7 mouse cellular contexts compared by ENCODE assay signal in the genomic region with DNA sequence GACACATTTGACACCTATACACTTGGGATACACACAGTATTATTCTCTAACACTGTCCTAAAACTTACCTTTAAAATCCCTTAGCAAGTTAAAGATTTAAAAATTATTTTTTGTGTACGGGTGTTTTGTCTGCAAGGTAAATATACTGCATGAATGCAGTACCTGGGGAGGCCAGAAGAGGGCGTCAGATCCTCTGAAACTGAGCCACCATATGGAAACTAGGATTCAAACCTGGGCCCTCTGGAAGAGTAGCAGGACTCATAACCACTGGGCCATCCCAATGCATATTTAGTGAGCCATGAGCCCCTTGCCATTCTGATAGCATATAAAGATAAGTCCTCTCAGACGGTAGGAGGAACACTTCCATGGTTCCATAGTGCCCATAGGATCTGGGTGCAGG. TPM values are rescaled to one million over a fixed set of nuclear protein-coding genes. Genes with fewer than 3 reads are reported as not detected.
DNase-seq lines count a peak whose midpoint lies in the region; ATAC-seq and TF ChIP-seq lines count a peak whose summit lies in the region.

No protein-coding gene starts in this region.

- DNase-seq in lung, embryonic 14.5 days = peak; percentile 63
- DNase-seq in lung, adult 18-20 months = no peak
- DNase-seq in NIH3T3 (ENCODE audit: low read depth) = peak; percentile 50
- peak; percentile 55 for DNase-seq in kidney, postnatal 10 days
- peak; percentile 30 for DNase-seq in retina, postnatal 1 day
- no peak for DNase-seq in left cerebral cortex, postnatal 25 days (ENCODE audit: low spot score in 2 of 2)

- 42% methylated on average over 3 of the region's 3 CpGs for WGBS in lung, embryonic 14.5 days
- WGBS in embryonic facial prominence, embryonic 12.5 days = 45% methylated on average over 3 of the region's 3 CpGs

- H3K27me3 ChIP-seq in lung, embryonic 14.5 days (ENCODE audit: insufficient read depth, low read length) = no peaks in the 10 kb centered on the region
- no peaks in the 10 kb centered on the region for H3K27me3 ChIP-seq in embryonic facial prominence, embryonic 12.5 days

- H3K36me3 ChIP-seq in lung, embryonic 14.5 days (ENCODE audit: insufficient read depth) = no peaks in the 10 kb centered on the region
- peaks cover 5% of the 10 kb centered on the region; the same call in 1 of the 2 replicates for H3K36me3 ChIP-seq in embryonic facial prominence, embryonic 12.5 days

- H3K4me1 ChIP-seq in lung, embryonic 14.5 days (ENCODE audit: insufficient read depth) = peaks cover 6% of the 10 kb centered on the region; the same call in 1 of the 2 replicates
- peaks cover 18% of the 10 kb centered on the region; the same call in 1 of the 2 replicates for H3K4me1 ChIP-seq in embryonic facial prominence, embryonic 12.5 days

- peak; percentile 68 for TF ChIP-seq CTCF in lung, embryonic 14.5 days (IDR thresholded peaks at IDR 0.05; ENCODE audit: low read depth)

- H3K9ac ChIP-seq in lung, embryonic 14.5 days = no peak overlapping the region
- no peak overlapping the region for H3K9ac ChIP-seq in embryonic facial prominence, embryonic 12.5 days

- peak overlapping the region; percentile 85 for H3K27ac ChIP-seq in lung, embryonic 14.5 days (ENCODE audit: low read depth)
- peak overlapping the region; percentile 78 for H3K27ac ChIP-seq in embryonic facial prominence, embryonic 12.5 days

- ATAC-seq in lung, embryonic 14.5 days (ENCODE audit: insufficient read depth) = 0 out of 2 replicates have a peak, but pooled peaks have one; percentile 25
- ATAC-seq in embryonic facial prominence, embryonic 12.5 days (ENCODE audit: insufficient number of reproducible peaks, insufficient read depth, low FRiP score, low TSS enrichment) = no peak

- no peaks in the 10 kb centered on the region for H3K9me3 ChIP-seq in lung, embryonic 14.5 days (ENCODE audit: low read depth, low read length)
- H3K9me3 ChIP-seq in embryonic facial prominence, embryonic 12.5 days = no peaks in the 10 kb centered on the region

- no peak overlapping the region for H3K4me3 ChIP-seq in lung, embryonic 14.5 days (ENCODE audit: low read depth, low read length)
- H3K4me3 ChIP-seq in embryonic facial prominence, embryonic 12.5 days = no peak overlapping the region

- H3K4me2 ChIP-seq in lung, embryonic 14.5 days = no peak overlapping the region
- H3K4me2 ChIP-seq in embryonic facial prominence, embryonic 12.5 days (replicated peaks) = no peak overlapping the region

- intact Hi-C loops in left cerebral cortex, postnatal 25 days (cut with DNase I) = loop anchor here (5.0 kb wide), 1 partner anchor 34 kb away; the partner anchor contains the start of gene Rftn2

RNA-seq across cellular contexts. Expression of gene Rftn2, which starts 33.8 kb away (rescaled TPM):
- 12.1 and 12.6 TPM in 2 replicates for polyA plus RNA-seq in lung, embryonic 14.5 days (2014; fragmentation: Nextera tagmentation; extraction: Ambion mirVana)
- polyA plus RNA-seq in embryonic facial prominence, embryonic 12.5 days (2016; fragmentation: Nextera tagmentation; extraction: Ambion mirVana) = 26.1 and 27.9 TPM in 2 replicates
- 10 to 100 TPM; 20.6 to 21.7 TPM for total RNA-seq in left cerebral cortex, postnatal 25 days (2021)

RNA-seq across cellular contexts. Expression of gene Mars2, which starts 44.2 kb away (rescaled TPM):
- 2.9 and 3.3 TPM in 2 replicates for polyA plus RNA-seq in lung, embryonic 14.5 days (2014; fragmentation: Nextera tagmentation; extraction: Ambion mirVana)
- polyA plus RNA-seq in embryonic facial prominence, embryonic 12.5 days (2016; fragmentation: Nextera tagmentation; extraction: Ambion mirVana) = 2.8 and 3.1 TPM in 2 replicates
- total RNA-seq in left cerebral cortex, postnatal 25 days (2021) = 10 to 100 TPM in 1 of 2 experiments, 1 to 10 TPM in 1; 9.7 to 10.5 TPM

Comparison
In these comparisons a context has a peak if more than half of its experiments do, and no peak if none do; other contexts are left out.
1. DNase-seq: peak in lung, embryonic 14.5 days (single experiment), NIH3T3 (single experiment), kidney, postnatal 10 days (single experiment) and retina, postnatal 1 day (single experiment); none in lung, adult 18-20 months (0 of 2) and left cerebral cortex, postnatal 25 days (0 of 2).